Mouse (Mus musculus) liver, adult (tissue): ENCODE results near the gene Cdcp1.

Source experiments
- GATA4 ChIP-seq: IDR thresholded peaks from 2 replicates; pipeline ENCODE4 v1.6.1; 2014; ENCODE audit warnings: mild to moderate bottlenecking, low read length; ENCODE audit not compliant: insufficient replicate concordance

The Cdcp1 gene

DNA sequence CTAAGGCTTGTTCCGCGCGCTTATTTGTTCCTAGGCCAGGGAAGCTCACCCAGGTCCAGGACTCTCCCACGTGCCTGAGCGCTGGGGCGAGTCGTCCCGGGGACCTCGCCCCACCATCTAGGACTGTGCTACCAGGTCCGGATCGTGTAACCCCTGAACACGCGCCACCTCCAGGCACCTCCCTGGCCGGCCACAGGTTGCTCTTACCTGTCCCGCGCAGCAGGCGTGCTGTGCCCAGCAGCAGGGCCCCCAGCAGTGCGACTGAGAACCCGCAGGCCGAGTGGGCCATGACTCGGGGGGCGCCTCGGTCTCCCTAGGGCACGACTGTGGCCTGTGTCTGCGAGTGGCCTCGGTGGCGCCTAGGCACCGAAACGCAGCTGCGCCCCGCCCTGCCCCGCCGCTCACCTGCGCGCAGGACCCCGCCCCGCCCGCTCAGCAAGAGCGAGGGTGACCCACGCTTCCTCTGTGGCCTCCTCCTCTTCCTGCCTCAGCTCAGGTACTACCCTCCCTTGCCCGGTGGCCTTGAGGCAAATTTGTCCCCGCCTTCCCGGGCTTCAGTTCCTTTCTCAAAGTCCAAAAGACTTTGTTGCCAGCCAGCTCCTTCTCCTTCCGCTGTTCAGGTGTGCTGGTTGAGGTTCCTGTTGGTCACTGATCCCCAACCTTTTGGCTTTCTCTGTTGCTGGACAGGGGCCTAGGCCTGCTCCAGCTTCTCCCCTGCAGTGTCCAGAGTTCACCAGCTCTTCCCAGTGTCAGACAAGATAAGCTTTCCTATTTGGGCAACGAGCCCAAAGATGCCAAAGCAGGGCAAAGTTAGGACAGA lies at the start of gene Cdcp1:
Gene Cdcp1 (minus strand): TSS at position 418 of the 820 bp plus-strand sequence.
- peak; percentile 85; the same call in 1 of the 2 replicates for TF ChIP-seq GATA4

DNA sequence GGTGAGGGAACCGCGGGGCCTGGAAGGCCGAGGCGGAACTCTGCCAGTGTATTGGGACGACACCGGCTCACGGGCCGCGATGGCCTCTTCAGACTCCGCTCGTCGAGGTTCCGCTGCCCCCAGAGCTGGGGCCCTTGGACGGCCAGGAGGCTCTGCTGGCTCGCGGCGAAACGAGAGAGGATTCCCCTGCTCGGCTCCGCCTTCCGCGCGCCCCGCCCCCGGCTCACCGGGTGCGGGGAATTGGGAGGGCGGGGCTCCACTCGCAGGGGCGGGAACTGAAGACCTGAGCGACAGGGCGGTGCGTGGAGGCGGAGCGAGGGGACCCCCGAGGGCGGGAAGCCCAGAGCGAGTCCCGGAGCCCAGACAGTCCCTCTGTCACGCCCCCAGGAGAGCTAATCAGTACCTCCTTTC lies 44.8 kb upstream of the Cdcp1 start, which contains the start of gene Tmem158:
Gene Tmem158 (minus strand): TSS at position 154 of the 411 bp plus-strand sequence.
- no peak for TF ChIP-seq GATA4

DNA sequence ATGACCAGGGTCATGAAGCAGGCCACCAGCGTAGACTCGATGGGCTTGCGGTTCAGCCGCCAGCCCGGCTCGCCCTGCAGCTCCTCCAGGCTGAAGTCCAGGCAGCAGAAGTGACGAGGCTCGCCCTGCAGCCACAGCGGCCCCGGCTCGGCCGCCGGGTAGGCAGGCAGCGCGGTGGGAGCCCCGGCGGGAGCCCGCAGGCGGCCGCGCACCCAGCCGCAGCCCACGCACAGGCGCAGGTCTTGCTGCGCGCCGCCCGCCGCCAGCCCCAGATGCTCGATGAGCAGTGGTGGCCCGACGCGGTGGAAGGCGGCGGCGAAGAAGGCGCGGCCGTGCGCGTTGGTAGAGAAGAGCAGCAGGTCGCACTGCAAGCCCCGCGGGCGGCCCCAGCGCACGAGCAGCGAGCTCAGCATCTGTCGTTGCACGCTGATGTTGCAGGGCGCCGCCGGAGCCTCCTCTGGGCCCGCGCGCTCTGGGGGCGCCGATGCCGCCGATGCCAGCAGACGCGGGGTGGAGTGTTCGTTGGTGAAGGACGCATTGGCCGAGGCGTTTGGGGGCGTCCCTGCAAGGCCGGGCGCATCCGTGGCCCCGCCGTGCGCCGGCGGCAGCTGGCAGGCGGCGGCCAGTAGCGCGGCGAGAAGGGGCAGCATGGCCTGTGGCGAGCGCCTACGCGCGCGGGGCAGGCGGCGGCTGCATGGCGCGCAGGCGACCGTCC lies 44.2 kb upstream of the Cdcp1 start:
- no peak for TF ChIP-seq GATA4

DNA sequence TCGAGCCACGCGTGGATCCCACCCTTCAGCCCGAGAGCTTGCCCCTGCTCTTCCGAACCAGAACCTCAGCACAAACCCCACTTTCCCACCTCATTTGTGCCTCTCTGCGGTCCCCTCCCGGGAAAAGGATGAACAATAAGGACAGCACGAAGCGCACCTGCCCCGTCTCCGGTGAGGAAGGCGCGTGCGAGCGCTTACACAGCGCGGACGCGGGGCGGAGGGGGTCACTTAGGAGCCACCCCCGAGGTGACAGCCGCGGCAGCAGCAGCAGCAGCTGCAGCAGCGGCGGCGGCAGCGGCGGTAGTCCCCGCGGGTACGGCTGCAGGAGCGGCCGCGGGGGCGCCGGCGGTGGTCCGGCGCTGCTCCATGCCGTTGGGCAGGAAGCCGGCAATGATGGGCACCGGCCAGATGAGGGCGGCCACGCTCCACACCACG lies 43.6 kb upstream of the Cdcp1 start:
- no peak for TF ChIP-seq GATA4

DNA sequence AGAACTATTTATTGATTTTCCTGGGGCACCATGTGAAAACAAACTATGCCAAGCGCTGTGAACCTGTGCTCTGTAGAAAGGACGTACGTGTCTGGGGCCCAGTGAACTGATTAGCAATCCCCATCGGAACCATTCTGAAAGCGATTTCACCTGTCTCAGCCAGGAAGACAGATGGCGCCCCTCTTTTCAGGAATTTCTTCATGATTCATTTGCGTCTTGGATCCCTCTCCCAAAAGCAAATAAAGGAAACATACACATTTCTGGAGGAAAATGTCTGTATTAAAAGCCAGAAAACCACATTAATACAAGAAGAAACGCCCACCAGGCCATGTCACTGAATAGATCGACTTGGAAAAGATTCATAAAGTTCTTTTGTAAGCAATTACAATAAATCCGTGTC lies 43.0 kb upstream of the Cdcp1 start:
- no peak for TF ChIP-seq GATA4

DNA sequence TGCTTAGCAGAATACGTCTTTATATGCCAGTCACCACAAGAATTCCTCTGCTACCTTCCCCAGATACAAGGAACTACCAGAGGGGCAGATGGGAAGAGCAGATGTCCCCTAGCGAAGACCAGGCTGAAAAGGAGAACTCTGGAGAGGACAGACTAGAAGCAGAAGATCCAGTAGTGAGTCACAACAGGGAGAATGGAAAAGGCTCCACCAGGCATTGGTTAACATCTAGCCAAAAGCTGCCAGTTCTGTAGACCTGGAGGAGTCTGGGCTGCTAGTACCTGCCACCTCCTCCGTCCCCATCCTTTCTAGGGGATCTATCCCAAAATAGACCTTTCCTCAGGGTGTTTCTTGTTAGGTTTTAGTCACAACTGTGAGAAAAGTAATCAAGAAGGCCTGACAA lies 39.9 kb upstream of the Cdcp1 start:
- TF ChIP-seq GATA4, result no peak

DNA sequence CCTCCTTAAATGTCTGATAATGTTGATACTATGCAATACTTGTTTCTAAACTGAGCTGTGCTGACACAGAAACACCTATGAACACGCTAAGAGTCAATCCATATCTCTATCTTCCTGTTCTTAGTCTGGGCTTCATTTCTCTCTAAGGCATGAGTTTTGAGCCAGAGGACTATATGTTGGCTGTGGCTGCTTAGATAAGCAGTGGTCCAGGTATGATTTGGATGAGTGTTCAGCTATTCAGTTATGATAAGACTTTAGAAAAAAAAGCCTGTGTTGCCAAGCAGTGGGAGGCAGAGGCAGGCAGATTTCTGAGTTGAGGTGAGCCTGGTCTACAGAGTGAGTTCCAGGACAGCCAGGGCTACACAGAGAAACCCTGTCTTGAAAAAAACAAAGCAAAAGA lies 32.2 kb upstream of the Cdcp1 start:
- TF ChIP-seq GATA4, result no peak

DNA sequence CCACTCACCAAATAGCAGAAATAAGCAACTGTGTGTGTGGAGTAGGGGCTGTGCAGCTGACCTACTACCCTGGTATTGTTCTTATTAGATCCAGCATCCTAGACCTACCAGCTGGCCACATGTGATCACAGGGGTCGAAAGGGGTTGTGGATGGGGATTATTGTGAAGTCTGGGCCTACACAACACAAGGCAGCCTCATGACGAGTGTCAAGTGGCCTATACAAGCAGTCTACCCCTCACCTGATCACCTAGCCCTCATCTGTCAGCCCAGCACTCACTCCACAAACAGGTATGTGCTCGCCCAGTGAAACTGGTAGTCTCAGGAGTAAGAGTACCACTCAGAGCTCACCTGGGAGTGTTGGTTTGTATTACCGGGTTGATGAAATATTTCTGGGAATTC lies 29.3 kb upstream of the Cdcp1 start:
- TF ChIP-seq GATA4, result no peak

DNA sequence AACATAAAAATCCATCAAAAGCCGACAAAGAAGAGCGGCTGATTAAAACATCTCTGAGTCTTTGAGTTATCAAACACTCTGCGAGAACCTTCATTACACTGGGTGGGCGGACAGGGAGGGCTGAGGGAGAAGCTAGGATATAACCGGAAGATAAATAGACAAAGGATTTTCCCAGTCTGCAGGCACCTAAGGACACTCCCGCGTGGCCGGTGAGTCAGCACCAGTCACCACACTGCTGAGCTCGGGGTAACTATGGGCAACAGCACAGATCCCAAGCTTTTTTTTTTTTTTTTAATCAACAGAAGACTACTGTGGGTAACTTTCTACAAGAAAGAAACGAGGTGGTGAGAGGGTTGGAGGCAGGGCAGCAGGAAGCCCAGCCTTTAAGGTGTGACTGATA lies 28.1 kb upstream of the Cdcp1 start:
- TF ChIP-seq GATA4, result no peak

DNA sequence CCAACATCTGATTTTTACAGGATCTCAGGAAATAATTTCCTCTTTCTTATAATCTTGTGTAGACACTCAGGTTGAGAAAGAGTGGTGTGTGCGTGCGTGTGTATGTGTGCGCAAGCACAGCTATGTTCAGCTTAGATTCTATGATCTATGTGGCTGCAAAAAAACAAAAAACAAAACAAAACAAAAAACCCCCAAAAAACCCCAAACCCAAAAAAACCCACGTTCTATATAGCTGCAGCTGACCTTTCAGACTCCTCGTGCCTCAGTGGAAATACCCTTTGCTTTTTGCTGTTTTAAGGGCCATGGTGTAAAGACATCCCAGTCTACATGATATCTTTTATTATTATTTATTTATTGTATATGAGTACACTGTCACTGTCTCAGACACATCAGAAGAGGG lies 25.4 kb upstream of the Cdcp1 start:
- TF ChIP-seq GATA4, result no peak

DNA sequence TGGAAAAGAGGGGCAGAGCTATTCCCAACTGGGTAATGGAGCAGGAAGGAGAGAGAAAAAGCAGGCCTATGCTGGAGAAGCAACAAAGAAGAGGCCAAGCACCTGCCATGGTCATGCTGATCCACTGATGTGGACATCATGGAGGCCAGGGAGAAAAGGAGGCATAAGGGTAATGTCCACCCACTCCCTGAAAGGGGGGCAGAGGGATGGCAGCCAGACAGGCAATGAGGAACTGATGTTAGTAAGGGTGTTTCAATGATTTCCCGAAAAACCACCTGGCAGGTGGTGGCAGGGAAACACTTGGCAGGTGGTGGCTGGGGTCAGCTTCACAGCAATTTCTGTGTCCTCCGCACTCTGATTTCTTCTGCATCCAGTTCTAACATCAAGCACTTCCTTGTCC lies 24.9 kb upstream of the Cdcp1 start:
- TF ChIP-seq GATA4, result no peak

DNA sequence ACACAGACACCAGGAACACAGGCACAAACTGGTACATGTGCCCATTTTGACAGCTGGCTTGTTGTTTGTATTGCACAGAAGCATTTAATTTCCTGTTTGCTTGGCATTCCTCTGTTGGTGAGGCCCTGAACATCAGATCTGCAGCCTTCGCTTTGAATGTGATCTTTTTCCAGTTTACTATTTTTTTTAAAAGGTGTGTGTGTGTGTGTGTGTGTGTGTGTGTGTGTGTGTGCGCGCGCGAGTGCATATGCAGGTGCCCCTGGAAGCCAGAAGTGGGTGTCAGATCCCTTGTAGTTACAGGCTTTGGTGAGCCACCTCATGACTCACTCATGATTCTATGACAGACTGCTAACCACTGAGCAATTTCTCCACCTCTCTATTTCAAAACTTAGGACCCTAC lies 24.4 kb upstream of the Cdcp1 start:
- TF ChIP-seq GATA4, result no peak

DNA sequence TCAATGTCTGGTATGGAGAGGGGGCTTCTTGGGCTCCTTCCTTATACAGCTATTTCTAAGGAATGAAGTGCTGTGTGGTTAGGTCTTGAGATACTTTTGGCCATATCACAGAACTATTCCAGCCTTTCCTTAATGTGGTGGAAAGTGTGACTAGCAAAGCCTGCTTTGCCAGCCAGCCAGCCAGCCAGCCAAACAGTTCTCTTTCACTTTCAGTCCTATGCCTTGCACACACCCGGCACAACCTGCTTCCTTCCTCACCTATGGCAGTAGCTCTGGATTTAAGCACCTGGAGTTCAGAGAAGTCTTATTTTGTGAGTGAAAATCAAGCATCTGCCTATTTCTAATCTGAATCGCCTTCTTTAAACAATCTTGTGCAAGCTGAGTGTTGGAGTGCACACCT lies 23.8 kb upstream of the Cdcp1 start:
- TF ChIP-seq GATA4, result no peak

DNA sequence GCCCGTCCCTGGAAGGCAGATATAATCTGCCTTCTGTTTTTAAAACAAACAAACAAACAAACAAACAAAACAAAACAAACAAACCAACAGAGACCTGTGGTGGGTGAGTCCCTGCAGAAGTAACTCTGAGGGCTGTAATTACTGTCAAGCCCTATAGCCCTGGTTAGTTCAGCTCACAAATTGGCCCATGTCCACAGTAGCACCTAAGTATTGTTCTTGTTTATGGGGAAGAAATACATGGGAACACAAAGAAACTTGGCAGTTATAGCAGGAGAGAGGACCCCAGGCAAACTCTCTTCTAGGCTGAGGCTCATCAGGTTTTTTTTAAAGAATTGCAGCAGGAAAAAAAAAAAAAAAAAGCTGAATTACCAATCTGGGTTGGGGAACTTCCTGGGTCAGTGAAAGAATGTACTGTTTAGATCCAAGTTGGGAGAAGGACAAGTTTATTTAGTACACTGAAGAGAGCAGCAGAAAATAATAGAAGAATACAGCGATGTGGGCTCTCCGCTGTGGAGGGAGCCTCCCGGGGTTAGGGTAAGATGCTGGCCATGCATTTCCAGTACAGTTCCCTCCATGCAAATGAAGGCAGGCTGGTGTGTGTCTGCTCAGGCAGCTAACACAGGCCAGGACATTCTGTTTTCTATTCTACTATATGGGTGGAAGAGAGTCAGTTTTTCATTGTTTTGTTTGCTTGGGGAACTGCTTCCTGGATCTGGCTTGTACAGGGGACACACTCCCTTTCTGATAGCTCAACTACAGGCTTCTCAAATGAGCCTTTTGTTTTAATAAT lies 22.6 kb upstream of the Cdcp1 start:
- no peak for TF ChIP-seq GATA4

DNA sequence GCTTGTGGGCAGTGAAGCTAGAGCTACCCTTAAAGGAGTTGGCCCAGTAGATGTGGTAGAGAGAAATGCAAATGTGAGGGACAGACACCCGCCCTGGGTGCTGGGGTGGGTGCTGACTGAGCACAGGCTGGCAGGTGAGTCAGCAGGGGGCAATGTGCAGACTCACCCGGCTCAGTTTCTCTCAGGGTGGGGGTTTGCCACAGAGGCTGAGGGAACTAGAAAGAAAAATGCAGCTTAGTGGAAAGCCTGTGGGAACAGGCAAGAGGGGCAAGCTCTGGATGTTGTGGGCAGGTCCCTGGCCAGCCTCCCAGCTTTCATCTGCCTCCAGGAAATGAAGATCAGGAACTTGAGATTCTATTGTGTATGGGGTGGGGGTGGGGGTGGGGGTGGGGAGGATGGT lies 21.9 kb upstream of the Cdcp1 start:
- no peak for TF ChIP-seq GATA4
